Mouse (Mus musculus) megakaryocyte-erythroid progenitor cell, adult 5-6 weeks (primary cell): ENCODE measurements at regions not wholly inside any gene's neighbourhood (a gene's known extent, or its start where the extent isn't known, plus 50 kb on each side); places are given as distances from the start of the nearest gene placed in this dataset.

Source experiments
- ATAC-seq: replicated peaks from 2 replicates; pipeline ENCODE4 v1.8.0; 2016; ENCODE audit warnings: mild to moderate bottlenecking, inconsistent platforms; ENCODE audit not compliant: severe bottlenecking, poor library complexity, low FRiP score, low TSS enrichment

DNA sequence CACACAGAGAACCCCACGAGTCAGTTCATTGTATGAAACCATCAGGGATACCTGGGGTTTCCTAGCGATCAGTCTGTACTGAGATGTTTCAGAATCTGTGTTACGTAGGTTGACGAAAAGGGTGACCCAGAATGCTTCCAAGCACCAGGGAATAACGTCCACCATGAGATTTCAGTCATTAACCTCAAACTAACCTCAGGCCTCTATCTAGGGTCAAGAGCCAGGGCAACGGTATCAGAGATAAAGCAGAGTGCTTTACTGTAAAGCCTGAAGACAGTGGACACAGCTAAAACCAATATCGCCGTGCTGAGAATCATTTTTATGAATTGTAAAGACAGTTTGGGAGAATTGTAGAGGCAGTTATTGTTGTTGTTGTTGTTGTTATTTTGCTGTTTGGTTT, 52.9 kb upstream of the Errfi1 start:
- no peak for ATAC-seq

DNA sequence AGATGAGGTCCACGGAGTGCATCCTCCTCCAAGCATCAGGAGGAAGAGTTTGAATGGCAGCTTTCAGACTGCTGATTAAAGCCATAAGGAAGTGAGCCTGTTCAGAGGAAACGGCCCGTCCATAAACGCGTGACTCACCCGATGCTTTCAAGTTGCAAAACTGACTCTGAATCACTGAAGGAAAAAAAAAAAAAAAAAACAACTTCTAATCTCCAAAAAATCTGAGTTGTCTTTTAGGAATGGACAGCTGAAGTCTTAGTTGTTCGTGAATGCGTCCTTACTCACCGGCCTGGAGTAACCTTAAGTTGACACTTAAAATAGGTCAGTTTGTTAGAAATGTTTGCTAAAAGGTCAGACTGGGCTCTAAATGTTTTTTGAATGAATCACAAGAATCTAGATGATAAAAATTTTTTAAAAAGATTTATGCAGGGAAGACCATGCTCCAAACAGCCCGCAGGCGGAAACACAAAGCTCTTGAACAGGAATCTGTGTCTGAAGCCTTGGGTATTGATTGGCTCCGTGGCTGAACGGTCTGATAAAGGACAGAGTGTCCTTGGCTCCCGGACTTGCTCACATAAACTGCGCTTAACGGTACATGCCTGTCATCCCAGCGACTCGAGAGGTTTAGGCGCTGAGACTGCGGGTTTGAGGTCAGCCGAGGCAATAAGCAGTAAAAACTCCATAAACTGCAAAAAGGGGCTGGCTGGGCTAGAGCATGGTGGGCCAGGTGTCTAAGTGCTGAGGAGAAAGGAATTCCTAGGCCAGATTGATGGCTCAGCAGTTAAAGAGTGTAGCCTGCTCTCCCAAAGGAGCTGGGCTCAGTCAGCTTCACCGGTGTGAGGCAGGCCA, 53.9 kb upstream of the Errfi1 start:
- ATAC-seq = no peak

DNA sequence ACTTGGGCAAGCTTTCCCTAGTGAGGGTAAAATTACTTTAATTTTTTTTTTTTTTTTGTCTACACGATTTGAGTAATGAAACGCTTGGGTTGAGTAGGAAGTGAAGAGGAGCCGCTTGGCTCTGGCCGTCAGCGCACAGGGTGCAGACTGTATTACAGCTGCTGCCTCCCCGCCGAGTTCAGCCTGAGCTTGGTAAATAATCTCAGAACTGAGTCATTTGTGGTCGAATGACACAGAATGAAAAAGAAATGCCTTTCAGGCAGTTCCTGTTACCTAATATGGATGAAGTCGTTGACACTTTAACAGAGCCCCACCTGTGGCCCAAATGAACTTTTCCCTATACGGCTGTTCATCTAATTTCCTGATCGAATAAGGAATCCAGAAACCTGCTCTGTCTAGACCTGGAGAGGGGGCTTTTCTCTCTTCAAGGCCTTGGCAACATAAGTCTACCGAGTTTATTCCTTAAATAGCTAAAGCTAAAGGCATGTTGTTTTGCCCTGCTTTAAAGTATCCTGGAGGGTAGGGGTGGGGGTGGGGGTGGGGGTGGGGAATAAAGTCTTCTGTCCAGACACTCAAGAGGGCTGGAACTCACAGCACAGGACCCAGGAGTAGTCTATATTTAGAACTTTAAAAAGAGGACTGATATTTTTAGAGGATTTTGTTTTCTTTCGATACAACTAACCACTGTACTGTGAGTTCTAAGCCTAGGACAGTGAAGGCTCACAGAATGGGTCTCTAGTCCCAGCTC, 54.8 kb upstream of the Errfi1 start:
- ATAC-seq = no peak

DNA sequence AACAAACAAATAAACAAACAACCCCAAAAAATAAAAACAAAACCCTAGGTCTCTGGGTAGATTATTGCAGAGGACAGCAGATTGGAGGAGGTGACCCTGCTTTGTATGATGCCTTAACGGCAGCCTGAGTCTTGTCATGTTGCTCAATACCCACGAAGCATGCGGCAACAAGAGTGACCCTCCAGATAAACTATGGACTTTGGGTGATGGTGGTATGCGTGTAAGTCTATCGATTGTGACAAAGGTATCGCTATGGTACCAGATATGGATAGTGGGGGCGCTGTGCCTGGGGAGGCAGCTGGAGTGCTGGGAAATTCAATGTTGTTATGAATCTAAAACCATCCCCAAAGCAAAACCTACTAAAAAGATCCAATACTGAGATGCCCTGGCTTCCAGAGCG, 55.4 kb upstream of the Errfi1 start:
- ATAC-seq = no peak

DNA sequence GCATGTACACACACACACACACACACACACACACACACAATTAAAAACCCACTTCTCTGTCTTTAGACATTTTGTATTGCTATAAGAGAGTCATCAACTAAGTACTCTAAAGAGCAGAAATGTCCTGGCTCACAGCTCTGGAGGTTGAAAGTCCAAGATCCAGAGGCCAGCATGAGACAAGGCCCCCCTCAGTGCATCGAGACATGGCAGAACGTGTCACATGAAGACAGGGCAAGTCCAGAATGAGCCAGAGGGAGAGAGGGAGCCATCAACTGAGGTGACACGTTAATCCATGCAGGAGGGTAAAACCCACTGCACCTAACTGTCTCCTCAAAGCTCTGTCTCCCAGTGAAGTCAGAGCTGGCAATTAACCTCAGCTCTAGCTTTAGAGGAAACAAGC, 56.7 kb upstream of the Errfi1 start:
- no peak for ATAC-seq

DNA sequence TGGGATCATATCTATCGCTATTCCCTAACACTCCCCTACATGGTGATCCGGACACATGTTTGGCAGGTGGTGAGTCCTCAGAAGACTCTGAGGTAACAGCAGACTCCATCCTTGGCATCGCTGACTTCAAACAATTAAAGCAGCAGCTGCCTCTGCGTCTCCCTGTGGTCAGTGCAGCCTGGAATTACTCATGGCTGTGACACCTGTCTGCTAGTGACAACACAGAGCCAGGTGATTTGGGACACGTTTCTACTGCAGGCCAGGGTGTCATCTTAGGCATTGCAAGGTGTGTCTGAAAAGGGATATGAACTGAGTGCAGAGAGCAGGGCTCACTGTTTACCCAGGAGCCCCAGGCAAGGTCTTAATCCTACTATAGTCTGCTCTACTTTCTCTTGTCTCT, 58.8 kb upstream of the Errfi1 start:
- no peak for ATAC-seq

DNA sequence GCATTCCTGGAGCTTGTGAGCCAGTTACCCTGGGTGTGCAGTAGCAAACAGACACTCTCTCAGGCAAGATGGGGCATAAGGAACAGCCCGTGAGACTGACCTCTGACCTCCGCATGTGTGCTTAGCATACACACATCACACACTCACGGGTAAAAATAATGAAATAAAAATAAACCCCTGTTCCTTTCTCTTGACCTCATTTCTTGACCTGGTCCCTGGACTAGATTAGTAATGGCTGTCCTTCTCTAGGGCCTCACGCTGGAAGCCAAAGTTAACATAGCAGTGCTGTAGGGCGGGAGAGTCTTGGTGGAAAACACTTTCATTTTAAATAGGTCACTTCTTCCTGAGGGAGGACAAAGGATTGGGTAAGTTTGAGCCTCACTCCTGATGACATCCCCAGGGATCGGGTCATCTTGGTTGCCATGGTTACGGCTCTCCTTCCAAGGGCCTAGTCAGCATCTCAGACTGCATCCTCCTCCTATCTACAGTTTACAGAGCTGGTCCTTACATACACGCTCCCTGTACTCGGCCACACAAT, 59.4 kb upstream of the Errfi1 start:
- ATAC-seq = no peak

DNA sequence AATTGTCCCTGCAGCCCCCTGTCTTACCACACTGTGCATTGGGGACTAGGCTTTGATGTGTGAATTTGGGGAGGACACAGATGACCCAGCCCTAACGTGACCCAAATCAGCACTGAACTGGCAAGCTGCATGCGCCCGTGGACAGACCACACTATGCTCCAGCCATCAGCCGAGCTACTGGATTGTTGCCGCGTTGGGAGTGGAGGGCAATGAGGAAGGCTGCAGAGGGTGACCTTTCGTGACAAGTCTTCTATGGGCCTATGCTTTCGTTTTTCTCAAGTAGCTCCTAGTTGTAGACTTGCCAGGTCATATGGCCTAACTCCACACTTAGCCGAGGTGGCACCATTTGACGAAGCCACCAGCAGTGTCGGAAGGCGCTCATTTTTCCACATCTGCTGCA, 60.6 kb upstream of the Errfi1 start:
- ATAC-seq = 0 out of 2 replicates have a peak, but pooled peaks have one; percentile 18

DNA sequence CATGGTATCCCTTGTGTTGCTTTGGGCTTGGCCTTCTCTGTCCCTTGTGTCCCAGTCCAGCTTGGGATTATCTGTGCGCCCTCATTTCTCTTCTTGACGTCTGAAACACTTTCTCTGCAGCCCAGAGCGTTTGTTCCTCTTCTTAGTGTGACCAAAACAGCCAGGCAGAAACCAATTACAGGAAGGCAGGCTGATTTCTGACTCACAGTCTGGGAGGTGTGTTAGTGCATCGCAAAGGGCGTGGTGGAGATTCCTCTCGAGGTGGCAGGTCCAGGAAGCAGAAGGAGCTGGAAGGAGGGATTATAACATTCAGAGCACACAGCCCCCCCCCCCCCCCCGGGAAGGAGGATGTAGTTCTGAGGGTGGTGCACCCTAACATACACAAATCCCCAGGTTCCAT, 64.6 kb upstream of the Errfi1 start:
- no peak for ATAC-seq

DNA sequence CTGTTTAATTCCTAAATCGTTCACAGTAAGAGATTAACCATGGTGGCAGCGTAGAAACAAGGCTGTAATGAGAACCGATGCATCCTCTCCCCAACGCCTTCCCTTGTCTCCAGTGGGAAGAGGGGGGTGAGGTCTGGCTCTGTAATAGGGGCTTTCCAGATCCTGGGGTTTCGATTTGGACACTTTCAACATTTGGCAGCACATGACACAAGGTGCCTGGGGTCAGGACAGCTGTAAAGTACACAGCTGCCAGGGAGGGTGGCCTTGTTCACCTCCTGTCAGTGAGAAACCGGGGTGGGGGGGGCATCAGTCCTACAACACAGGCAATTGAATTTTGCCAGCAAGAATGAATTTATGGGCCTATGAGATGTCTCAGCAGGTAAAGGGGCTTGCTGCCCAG, 66.6 kb upstream of the Errfi1 start:
- ATAC-seq = no peak

DNA sequence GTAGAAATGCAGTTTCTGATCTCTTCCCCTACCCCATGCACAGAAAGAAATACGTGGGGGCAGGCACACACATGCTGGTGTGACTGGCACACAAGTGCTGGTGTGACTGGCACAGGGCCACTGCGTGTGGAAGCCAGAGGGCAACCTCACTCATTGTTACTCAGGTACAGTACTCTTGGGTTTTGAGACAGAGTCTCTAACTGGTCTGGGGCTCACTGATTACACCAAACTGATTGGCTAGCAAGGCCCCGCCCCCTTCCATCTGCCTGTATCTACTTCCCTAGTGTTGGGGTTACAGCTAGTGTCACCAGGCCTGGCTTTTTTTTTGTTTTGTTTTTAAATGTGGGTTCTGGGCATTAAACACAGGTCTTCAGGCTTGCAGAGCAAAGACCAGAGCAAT, 67.1 kb upstream of the Errfi1 start:
- ATAC-seq = peak; percentile 60; the same call in 1 of the 2 replicates

DNA sequence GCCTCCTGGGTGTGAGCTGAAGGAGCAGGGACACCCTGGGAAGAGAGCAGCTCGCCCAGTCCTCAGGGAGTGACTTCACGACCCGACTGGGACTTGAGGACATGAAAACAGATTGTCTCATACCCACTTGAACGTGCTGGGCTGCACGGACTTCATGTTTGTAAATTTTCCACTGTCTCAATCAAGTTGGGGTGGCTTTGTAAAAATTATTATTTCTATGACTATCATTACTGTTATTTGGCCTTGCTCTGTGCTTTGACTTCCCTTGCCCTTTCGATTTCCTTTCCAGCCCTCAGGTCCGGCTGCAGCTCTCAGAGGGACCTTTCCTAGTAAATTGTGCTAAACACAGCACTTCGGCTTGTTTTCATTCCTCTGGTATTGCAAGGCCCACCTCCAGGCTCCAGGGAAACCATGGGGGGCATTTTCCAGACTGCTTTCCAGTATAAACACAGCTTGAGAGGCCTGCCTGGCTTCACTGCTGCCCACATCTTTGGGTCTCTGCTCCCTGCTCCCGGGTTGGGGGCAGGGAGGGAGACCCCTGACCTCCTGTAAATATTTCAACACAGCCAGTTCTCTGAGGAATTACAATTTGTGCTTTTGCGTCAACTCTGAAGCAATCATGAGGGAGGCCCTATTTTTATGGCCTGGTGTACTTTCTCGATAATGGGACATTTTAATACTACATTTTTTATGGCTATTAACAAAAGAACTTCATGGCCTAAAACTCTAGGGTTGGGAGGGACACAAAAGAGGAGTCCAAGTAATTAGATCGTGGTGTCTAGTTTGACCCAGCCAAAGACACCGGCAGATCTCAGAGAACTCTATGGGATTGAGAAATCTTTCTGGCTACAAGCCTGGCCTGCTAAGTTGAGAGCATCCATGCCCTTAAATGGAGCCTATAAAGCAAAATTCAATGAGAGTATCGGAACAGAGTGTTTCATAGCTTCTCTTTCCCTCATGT, 68.9 kb upstream of the Errfi1 start:
- ATAC-seq = no peak

DNA sequence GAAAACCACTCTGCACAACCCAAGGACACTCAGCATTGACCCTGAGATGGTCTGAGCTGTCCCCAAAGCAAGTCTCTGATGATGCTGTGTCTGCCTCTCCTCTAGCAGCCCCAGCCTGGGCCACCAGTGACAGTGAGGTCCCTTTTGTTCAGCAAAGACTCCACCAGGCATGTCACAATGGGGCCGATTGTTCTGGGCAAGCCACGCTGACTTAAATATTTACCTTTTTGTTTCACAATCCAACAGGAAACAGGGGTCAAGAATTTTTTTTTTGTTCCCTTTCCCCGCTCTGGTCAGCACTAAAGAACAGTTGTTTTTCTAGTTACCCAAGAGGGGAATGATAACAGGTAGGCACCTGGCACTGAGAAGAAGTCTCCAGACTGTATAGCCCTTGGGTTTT, 72.4 kb upstream of the Errfi1 start:
- no peak for ATAC-seq

DNA sequence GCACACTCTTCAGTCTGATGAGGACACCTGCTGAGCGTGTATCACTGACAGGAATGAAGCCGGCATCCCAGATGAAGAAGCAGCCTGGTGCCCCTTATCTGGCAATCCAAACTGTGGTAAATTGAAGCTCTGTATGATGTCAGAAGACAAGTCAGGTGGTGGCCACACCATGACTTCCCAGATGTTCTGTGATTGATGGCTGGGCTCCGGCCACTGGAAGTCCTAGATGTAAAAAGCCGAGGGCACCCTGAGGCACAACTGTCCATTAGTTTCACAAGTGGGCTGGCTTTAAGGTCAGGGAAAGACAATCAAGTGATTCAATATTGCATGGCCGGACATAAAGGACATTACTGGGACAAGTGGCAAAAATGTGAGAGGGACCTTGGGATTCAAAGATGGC, 74.4 kb upstream of the Errfi1 start:
- ATAC-seq = no peak

DNA sequence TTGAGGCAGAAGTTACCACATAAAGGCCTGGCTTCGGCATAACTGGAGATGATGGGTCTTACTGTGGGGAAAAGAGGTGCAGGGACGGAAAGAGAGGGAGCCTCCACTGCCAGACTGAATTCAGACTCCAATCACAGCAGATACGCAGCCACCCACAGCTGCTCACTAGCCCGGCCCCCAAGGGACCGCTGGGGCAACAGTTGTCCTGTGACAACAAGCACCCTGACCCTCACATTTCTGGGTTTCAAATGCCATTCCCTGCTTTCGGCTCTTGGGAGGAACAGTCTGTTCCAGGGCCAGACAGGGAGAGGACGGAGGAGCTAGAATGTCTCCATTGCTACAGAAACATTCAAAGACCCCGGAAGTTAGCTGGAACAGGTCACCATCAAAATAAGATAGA, 75.0 kb upstream of the Errfi1 start:
- ATAC-seq = no peak

DNA sequence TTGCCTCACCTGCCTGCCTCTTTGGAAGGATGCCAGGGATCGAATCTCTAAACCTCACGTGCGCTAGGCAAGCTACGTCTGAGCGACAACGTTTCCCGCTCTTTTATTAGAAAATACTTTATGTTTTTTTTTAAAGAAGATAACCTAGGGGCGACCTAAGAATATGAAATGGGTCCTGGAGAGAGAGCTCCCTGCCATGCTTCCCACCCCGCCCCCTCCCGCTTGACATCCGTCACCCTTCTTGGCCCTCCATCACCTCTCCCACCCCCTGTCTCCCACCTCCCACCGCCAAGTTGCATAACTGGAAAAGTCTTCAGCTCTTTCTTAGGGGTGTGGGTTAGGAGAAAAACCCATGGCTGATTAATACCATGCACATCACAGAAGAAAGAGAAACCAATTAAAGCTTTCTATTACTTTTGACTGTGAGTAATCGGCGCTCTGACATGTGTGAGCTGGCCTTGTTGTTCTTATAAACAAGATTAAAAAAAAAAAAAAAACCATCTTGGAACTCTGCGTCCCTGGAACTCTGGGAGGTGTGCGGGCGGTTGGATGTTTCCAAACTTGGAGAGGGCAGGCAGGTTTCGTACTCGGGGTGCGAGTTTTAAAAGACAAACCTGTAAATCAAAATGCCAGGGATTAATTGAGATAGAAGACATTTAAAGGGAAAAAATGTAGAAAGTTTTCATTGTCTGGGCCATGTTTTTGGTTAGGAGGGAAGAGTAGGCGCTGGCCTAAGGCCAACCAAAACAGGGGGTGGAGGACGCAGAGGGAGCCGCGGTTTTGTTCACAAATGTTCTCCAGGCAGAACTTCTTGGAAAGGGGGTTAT, 77.8 kb upstream of the Errfi1 start:
- no peak for ATAC-seq

DNA sequence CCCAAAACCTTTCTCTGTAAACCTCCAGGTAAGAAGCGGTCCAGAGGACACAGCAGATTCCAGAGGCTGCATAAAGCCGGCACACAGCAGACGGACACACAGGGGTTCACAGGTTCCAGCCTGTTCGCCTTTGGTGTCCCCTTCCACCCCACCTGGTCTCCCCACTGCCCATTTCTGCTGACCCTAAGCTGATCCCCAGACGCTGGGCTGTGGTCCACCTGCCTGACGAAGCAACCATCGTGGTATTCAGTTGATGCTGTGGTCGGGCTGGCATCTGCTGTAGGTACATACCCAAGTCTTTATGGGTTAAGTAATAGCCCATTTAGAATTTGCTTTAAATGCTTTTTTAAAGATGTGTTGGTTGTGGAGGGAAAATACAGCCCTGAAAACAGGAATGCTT, 78.4 kb upstream of the Errfi1 start:
- no peak for ATAC-seq

DNA sequence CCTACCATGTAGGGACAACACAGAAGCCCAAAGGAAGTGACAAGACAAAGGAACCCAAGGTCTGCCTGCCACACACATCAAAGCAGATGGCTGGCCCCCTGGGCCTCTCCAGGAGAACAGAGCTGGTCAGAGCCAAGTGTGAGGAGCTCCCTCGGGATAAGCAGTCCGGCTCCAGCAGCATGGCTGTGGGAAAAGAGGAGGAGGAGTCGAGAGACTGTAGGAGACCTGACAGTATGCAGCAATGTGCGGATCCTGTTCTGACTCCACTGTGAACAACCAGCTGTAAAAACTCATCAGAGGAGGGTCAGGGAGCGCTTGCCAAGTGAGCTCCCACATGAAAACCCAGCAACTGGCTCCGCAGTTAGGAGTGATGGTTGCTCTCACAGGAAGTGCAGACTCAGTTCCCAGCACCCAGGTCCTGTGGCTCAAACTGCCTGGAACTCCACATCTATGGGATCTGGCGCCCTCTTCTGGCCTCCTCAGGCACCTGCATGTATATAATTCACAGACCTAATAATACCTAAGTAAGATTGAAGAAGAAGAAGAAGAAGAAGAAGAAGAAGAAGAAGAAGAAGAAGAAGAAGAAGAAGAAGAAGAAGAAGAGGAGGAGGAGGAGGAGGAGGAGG, 79.3 kb upstream of the Errfi1 start:
- 0 out of 2 replicates have a peak, but pooled peaks have one; percentile 7 for ATAC-seq
